Mouse (Mus musculus): Measurements from ENCODE around the gene Aars. TPM values are rescaled to one million over a fixed set of nuclear protein-coding genes. Genes with fewer than 3 reads are reported as not detected.

The Aars gene
- polyA plus RNA-seq, 2 experiments from 2014 or later = 18.6 to 38.6 TPM

Other genes starting within 250 kb of the Aars start
- gene Il34, start 227.2 kb upstream of the Aars start, polyA plus RNA-seq (2017; shearing (Covaris generic)) = not detected
- gene Cog4, start 186.5 kb upstream of the Aars start, polyA plus RNA-seq (2017; shearing (Covaris generic)) = 10 to 100 TPM; 57.7 to 94.5 TPM
- 100 to 1,000 TPM in 1 of 2 experiments, 10 to 100 TPM in 1; 98.5 to 141 TPM for gene Sf3b3, start 186.4 kb upstream of the Aars start, polyA plus RNA-seq (2017; shearing (Covaris generic))
- gene Fuk, start 130.7 kb upstream of the Aars start, polyA plus RNA-seq (2017; shearing (Covaris generic)) = 1 to 10 TPM; 1.3 to 2.4 TPM
- 10 to 100 TPM in 1 of 2 experiments, 1 to 10 TPM in 1; 7.5 to 12.4 TPM for gene St3gal2, start 113.2 kb upstream of the Aars start, polyA plus RNA-seq (2017; shearing (Covaris generic))
- gene Ddx19a, start 35.3 kb upstream of the Aars start, polyA plus RNA-seq (2017; shearing (Covaris generic)) = 10 to 100 TPM; 13.8 to 13.9 TPM
- gene Ddx19b, start 1.4 kb upstream of the Aars start, polyA plus RNA-seq (2017; shearing (Covaris generic)) = 10 to 100 TPM in 1 of 2 experiments, 1 to 10 TPM in 1; 5.5 to 12.0 TPM
- not detected for gene Exosc6, start 23.2 kb downstream of the Aars start, polyA plus RNA-seq (2017; shearing (Covaris generic))
- not detected for gene Clec18a, start 59.3 kb downstream of the Aars start, polyA plus RNA-seq (2017; shearing (Covaris generic))
- 10 to 100 TPM in 1 of 2 experiments, 1 to 10 TPM in 1; 7.2 to 11.4 TPM for gene Pdpr, start 61.5 kb downstream of the Aars start, polyA plus RNA-seq (2017; shearing (Covaris generic))
- 10 to 100 TPM; 27.4 to 32.1 TPM for gene Glg1, start 226.1 kb downstream of the Aars start, polyA plus RNA-seq (2017; shearing (Covaris generic))

Measured in CD4-positive, CD25-positive, alpha-beta regulatory T cell, adult 4 months (primary cell).